Mouse (Mus musculus) lung, postnatal 0 days (tissue): ENCODE measurements at regions not wholly inside any gene's neighbourhood (a gene's known extent, or its start where the extent isn't known, plus 50 kb on each side); places are given as distances from the start of the nearest gene placed in this dataset.

Experiments used
- CTCF ChIP-seq: IDR thresholded peaks from 2 replicates; pipeline ENCODE4 v1.5.1; 2016; ENCODE audit warnings: antibody characterized with exemption, mild to moderate bottlenecking
- EP300 ChIP-seq: IDR thresholded peaks from 2 replicates; pipeline ENCODE4 v1.6.1; 2016; ENCODE audit warnings: antibody characterized with exemption, mild to moderate bottlenecking, control low read depth

DNA sequence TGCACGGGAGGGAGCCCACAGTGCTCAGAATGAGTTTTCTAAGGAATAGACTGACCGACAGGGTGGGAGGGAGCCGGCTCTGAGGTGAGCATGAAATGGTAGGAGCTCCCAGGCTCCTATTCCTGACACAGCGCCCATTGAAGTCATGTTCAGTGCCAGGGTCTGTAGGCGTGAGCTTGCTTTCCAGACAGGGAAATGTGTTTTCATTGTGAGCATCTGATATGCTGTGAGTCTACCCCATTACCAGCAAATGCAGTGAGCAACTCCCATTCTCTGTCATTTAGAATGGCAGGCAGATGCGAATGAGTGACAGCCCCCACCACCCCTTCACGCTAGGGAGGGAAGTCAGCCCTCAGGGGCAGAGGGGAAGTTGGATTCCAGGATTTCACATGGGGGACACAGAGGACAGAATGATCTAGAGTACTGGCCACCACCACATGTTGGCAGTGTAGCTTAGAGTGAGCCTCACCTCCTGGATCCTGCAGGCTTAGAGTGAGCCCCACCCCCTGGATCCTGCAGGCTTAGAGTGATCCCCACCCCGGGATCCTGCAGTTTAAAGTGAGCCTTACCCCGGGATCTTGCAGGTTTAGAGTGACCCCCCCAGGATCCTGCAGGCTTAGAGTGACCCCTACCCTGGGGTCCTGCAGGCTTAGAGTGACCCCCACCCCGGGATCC lies 283.2 kb upstream of the Eef2kmt start:
- TF ChIP-seq CTCF (no peak), EP300 (no peak)
